8 mouse cellular contexts compared by ENCODE assay signal in the genomic region with DNA sequence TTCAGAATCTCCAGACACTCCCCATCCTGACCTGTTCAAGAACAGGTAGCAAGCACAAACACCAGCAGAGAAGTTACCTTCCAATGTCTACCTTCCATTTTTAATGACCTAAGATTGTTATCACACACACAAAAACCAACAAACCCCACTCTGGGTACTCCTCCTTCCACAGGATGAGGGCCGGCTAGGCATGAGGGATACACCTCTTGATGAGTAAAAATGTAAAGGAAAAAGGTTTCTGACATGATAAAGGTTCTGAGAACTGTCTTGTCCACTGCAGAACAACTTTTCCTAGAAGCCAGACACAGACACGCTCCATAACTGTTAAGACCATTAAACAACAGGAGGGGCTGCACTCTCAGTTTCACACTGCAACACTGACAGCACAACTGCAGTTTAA. TPM values are rescaled to one million over a fixed set of nuclear protein-coding genes. Genes with fewer than 3 reads are reported as not detected.
A peak's percentile ranks its signal among the peaks of the same experiment; 100 is the strongest.
DNase-seq lines count a peak whose midpoint lies in the region; ATAC-seq and TF ChIP-seq lines count a peak whose summit lies in the region.

No protein-coding gene starts in this region.

- no peaks in the 10 kb centered on the region for H3K36me3 ChIP-seq in lung, embryonic 16.5 days (ENCODE audit: control insufficient read depth, insufficient read depth, low read length)
- H3K36me3 ChIP-seq in liver, embryonic 13.5 days = no peaks in the 10 kb centered on the region
- no peaks in the 10 kb centered on the region for H3K36me3 ChIP-seq in stomach, embryonic 14.5 days (ENCODE audit: control insufficient read depth, insufficient read depth, low read length)
- no peaks in the 10 kb centered on the region for H3K36me3 ChIP-seq in intestine, embryonic 15.5 days

- no peak for TF ChIP-seq CTCF in gastrocnemius, adult 2 months (IDR thresholded peaks at IDR 0.05)

- peak overlapping the region; percentile 23 for H3K4me2 ChIP-seq in lung, embryonic 16.5 days (ENCODE audit: low read depth, low read length)
- H3K4me2 ChIP-seq in liver, embryonic 13.5 days = peak overlapping the region; percentile 38
- peak overlapping the region; percentile 19; the same call in 1 of the 2 replicates for H3K4me2 ChIP-seq in stomach, embryonic 14.5 days (replicated peaks; ENCODE audit: low read depth, low read length)
- no peak overlapping the region for H3K4me2 ChIP-seq in intestine, embryonic 15.5 days (replicated peaks)

- ATAC-seq in lung, embryonic 16.5 days (ENCODE audit: low read depth) = no peak
- ATAC-seq in liver, embryonic 13.5 days (ENCODE audit: low read depth) = no peak
- ATAC-seq in stomach, embryonic 14.5 days (ENCODE audit: insufficient number of reproducible peaks, insufficient read depth, low FRiP score, low read depth) = no peak
- no peak for ATAC-seq in erythroblast, adult 5-6 weeks (replicated peaks; ENCODE audit: low FRiP score, poor library complexity, severe bottlenecking)
- ATAC-seq in intestine, embryonic 15.5 days = no peak

- no peak overlapping the region for H3K9ac ChIP-seq in lung, embryonic 16.5 days (ENCODE audit: low read length)
- H3K9ac ChIP-seq in liver, embryonic 13.5 days = no peak overlapping the region; the same call in 1 of the 2 replicates
- H3K9ac ChIP-seq in stomach, embryonic 14.5 days (replicated peaks; ENCODE audit: low read depth, low read length) = no peak overlapping the region
- no peak overlapping the region for H3K9ac ChIP-seq in intestine, embryonic 15.5 days

- no peak for DNase-seq in gastrocnemius, adult 2 months
- no peak for DNase-seq in gastrocnemius, adult 8-10 months (ENCODE audit: low spot score in 2 of 2)
- DNase-seq in lung, postnatal 25 days (ENCODE audit: low spot score) = no peak
- DNase-seq in liver, embryonic 13.5 days = no peak

- H3K27ac ChIP-seq in gastrocnemius, adult 2 months = peak overlapping the region; percentile 36; the same call in 1 of the 2 replicates
- no peak overlapping the region for H3K27ac ChIP-seq in lung, embryonic 16.5 days (ENCODE audit: low read length)
- no peak overlapping the region for H3K27ac ChIP-seq in liver, embryonic 13.5 days
- H3K27ac ChIP-seq in stomach, embryonic 14.5 days (ENCODE audit: low read length) = no peak overlapping the region
- no peak overlapping the region for H3K27ac ChIP-seq in intestine, embryonic 15.5 days

- H3K4me3 ChIP-seq in gastrocnemius, adult 2 months = peak overlapping the region; percentile 78
- H3K4me3 ChIP-seq in lung, embryonic 16.5 days (ENCODE audit: low read length) = no peak overlapping the region
- no peak overlapping the region for H3K4me3 ChIP-seq in liver, embryonic 13.5 days (replicated peaks)
- no peak overlapping the region for H3K4me3 ChIP-seq in stomach, embryonic 14.5 days (ENCODE audit: low read depth, low read length)
- no peak overlapping the region for H3K4me3 ChIP-seq in intestine, embryonic 15.5 days (replicated peaks)

- no peaks in the 10 kb centered on the region for H3K9me3 ChIP-seq in lung, embryonic 16.5 days (ENCODE audit: control insufficient read depth, low read length)
- H3K9me3 ChIP-seq in liver, embryonic 13.5 days (replicated peaks) = no peaks in the 10 kb centered on the region
- H3K9me3 ChIP-seq in stomach, embryonic 14.5 days (ENCODE audit: control insufficient read depth, low read depth, low read length) = no peaks in the 10 kb centered on the region
- H3K9me3 ChIP-seq in intestine, embryonic 15.5 days = no peaks in the 10 kb centered on the region

- 69% methylated on average over 2 of the region's 2 CpGs for WGBS in lung, embryonic 16.5 days
- 23% methylated on average over 2 of the region's 2 CpGs for WGBS in liver, embryonic 13.5 days (ENCODE audit: insufficient replicate concordance)
- 70% methylated on average over 2 of the region's 2 CpGs for WGBS in stomach, embryonic 14.5 days
- 69% methylated on average over 2 of the region's 2 CpGs for WGBS in intestine, embryonic 15.5 days

- intact Hi-C loops in gastrocnemius, adult 2 months (cut with DNase I) = loop anchor here (10.0 kb wide), 1 partner anchor 319 kb away; no protein-coding TSS in a partner anchor

- no peaks in the 10 kb centered on the region for H3K27me3 ChIP-seq in lung, embryonic 16.5 days (ENCODE audit: control insufficient read depth, insufficient read depth, low read depth, low read length)
- H3K27me3 ChIP-seq in liver, embryonic 13.5 days = no peaks in the 10 kb centered on the region
- no peaks in the 10 kb centered on the region for H3K27me3 ChIP-seq in stomach, embryonic 14.5 days (ENCODE audit: control insufficient read depth, insufficient read depth, low read length)
- no peaks in the 10 kb centered on the region for H3K27me3 ChIP-seq in intestine, embryonic 15.5 days (replicated peaks)

- H3K4me1 ChIP-seq in lung, embryonic 16.5 days (replicated peaks; ENCODE audit: control insufficient read depth, insufficient read depth, low read length) = peaks cover 13% of the 10 kb centered on the region
- H3K4me1 ChIP-seq in liver, embryonic 13.5 days (replicated peaks) = peaks cover 56% of the 10 kb centered on the region
- peaks cover 8% of the 10 kb centered on the region; the same call in 1 of the 2 replicates for H3K4me1 ChIP-seq in stomach, embryonic 14.5 days (ENCODE audit: control insufficient read depth, insufficient read depth, low read length)
- H3K4me1 ChIP-seq in intestine, embryonic 15.5 days (replicated peaks) = no peaks in the 10 kb centered on the region

RNA-seq across cellular contexts. Expression of a gene that starts 3.7 kb away (rescaled TPM):
- 1 to 10 TPM; 3.5 to 5.7 TPM for total RNA-seq in gastrocnemius, adult 2 months (2021)
- 1 to 10 TPM; 2.5 to 3.0 (median 2.9) TPM for total RNA-seq in gastrocnemius, adult 8-10 months (2022)
- 6.9 and 7.7 TPM in 2 replicates for polyA plus RNA-seq in lung, embryonic 16.5 days (2015; fragmentation: Nextera tagmentation; extraction: Ambion mirVana)
- polyA plus RNA-seq in liver, embryonic 13.5 days (2015; fragmentation: Nextera tagmentation; extraction: Ambion mirVana) = 4.2 and 4.4 TPM in 2 replicates
- polyA plus RNA-seq in stomach, embryonic 14.5 days (2014; fragmentation: Nextera tagmentation; extraction: Ambion mirVana) = 12.4 and 14.2 TPM in 2 replicates
- total RNA-seq in erythroblast, adult 5-6 weeks (2015; ENCODE audit: low replicate concordance) = 4.6 and 11.1 TPM in 2 replicates
- 7.5 and 8.9 TPM in 2 replicates for total RNA-seq in erythroblast, adult 5-6 weeks (2017; ENCODE audit: low replicate concordance)
- polyA plus RNA-seq in intestine, embryonic 15.5 days (2015; fragmentation: Nextera tagmentation; extraction: Ambion mirVana) = 12.8 and 17.8 TPM in 2 replicates
